Mouse (Mus musculus) lung, postnatal 14 days (tissue): ENCODE measurements around the gene Dclk1.

Experiments
- DNase-seq: peaks from one replicate; pipeline ENCODE4 v3.0.0; 2021

The Dclk1 gene

GRCm38 (mm10) chr3:55543929-55544684, 301.9 kb downstream of the Dclk1 start:
- no peak for DNase-seq

GRCm38 (mm10) chr3:55545296-55545695, 303.1 kb downstream of the Dclk1 start:
- DNase-seq: no peak

GRCm38 (mm10) chr3:55545916-55546315, 303.8 kb downstream of the Dclk1 start:
- DNase-seq: no peak

- no peak for DNase-seq
These were observed 304.9 kb downstream of the Dclk1 start for GRCm38 (mm10) chr3:55547106-55547505.

- DNase-seq: no peak
These were observed 307.2 kb downstream of the Dclk1 start for GRCm38 (mm10) chr3:55549376-55549775.

- no peak for DNase-seq
These were observed 308.8 kb downstream of the Dclk1 start for GRCm38 (mm10) chr3:55550962-55551361.

- no peak for DNase-seq
These were observed 309.7 kb downstream of the Dclk1 start for GRCm38 (mm10) chr3:55551912-55552311.

DNA sequence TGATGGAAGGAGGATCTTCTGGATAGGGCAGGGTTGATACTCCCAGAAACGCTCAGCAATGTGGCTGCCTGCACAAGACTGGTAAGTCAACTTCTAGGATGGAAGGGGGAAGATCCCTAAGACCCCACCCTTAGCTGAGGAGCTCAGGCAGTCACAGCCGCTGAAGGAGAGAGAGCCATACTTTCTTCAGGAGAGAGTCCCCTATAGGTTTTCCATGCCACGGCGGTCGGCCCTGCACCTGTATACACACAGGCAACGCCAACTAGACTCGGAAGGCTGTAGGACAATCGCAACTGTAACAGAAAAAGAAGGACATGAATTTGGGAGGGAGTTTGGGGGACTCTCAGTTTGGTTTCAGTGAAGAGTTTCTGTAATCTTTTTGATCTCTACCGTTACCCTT, 310.9 kb downstream of the Dclk1 start:
- DNase-seq: no peak

GRCm38 (mm10) chr3:55555848-55556247, 313.7 kb downstream of the Dclk1 start:
- no peak for DNase-seq

- no peak for DNase-seq
These were observed 316.4 kb downstream of the Dclk1 start for GRCm38 (mm10) chr3:55558570-55558969.

GRCm38 (mm10) chr3:55567476-55567875, 325.3 kb downstream of the Dclk1 start:
- DNase-seq: no peak

GRCm38 (mm10) chr3:55569539-55569938, 327.4 kb downstream of the Dclk1 start:
- DNase-seq: no peak

DNA sequence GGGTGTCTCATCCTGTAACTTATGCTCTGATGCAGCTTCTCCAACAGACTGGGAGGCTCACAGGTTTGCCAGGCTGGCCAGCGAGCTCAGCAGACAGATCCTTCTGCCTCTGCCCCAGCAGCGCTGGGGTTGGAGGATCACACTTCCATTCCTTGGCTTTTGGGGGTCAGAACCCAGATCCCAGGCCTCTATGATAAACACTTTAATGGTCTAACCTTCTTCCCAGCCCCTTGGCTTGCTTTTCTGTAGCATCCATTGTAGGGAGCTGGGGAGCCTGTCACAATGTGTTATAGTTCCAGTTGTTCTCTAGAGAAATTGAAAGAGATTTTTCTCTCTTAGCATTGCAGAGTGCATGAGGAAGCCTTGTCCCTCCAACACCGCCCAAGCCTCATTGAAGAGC, 328.9 kb downstream of the Dclk1 start:
- DNase-seq: no peak

DNA sequence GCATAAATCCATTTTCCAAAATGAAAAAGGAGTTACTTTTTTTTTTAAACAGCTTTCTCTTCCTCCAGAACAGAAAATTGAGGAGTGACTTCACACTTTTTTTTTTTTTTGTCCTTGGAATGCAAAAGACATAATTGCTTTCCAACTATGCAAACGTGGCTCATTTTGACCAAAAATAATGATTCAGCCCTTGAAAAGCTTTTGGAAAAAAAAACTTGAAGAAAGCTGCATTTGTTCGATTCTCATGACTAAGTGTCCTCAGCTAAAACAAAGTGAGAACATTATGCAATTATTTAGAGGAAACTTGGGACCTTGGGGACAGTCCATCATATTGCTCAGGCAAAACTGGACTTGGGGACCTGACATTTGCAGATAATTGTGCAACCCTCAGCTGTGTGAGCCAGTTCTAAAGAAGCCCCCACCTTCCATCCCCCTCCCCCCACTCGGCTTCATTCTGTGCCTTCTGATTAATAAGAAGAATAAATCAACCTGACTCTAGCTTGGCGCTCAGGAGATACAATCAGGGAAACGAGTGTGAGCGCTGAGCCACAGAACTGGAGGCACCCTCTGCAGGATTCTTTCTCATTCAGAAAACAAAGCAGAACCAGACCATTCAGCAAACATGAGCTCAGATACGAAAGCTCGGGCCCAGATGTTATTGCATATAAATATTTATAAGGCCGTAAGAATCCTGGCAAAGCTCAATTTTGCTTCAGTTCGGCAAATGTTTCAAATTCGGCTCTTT, 329.6 kb downstream of the Dclk1 start:
- DNase-seq: peak; percentile 7

DNA sequence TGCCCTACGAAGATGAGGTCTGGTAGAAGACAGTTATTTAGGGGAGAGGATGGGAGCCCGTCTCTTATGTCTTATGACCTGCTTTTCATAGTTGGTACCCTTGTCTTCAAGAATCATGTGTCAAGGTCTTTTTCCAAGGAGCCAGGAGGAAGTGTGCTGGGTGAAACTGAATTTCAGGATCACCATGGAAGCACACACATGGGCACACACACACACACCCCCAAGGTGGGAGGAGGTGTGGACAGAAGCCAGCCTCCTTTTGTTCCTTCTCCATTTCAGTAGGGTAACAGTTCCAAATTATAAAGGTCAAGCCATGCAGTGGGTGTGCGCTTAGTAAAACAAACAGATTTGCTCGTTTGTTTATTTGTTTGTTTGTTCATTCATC, 330.1 kb downstream of the Dclk1 start:
- no peak for DNase-seq

DNA sequence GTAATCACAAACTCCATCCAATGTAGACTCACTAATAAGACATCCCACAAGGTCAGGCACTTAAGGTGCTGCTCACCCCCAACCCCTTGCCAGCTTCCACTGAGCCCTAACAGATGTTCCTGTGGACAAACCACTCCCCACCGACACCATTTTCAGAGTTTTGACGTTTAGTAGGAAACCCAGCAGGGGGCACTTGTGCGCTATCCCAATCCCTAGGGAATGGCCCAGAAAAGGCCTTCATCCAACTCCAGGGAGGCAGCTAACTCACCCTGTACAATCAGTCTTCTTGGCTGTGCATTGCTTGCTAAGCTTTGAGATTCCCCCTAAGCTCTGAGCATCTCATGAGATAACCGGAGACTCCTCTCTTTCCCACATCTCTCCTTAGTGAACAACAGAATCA, 331.8 kb downstream of the Dclk1 start:
- DNase-seq: peak; percentile 23

- no peak for DNase-seq
These were observed 345.3 kb downstream of the Dclk1 start for GRCm38 (mm10) chr3:55587434-55587971.

GRCm38 (mm10) chr3:55587972-55588946, 346.1 kb downstream of the Dclk1 start:
- no peak for DNase-seq
